Mouse (Mus musculus) bone marrow, adult 2 months (tissue): ENCODE results near the gene Tbc1d25.

Source experiments
- CTCF ChIP-seq: fragments of 200-500 bp; IDR thresholded peaks from 2 replicates; pipeline ENCODE4 v1.5.1; 2011; ENCODE audit warnings: low read length, control low read depth; ENCODE audit not compliant: control insufficient read depth, insufficient read depth
- POLR2A ChIP-seq: fragments of 200-500 bp; IDR thresholded peaks from 2 replicates; pipeline ENCODE4 v1.6.1; 2011; ENCODE audit warnings: low read depth, mild to moderate bottlenecking, control low read depth, low read length, borderline replicate concordance; ENCODE audit not compliant: control insufficient read depth

- TF ChIP-seq CTCF (no peak), POLR2A (no peak)
These were observed 31.2 kb upstream of the Tbc1d25 start for GRCm38 (mm10) chrX:8207224-8207623.
